Mouse (Mus musculus) midbrain, embryonic 10.5 days (tissue): Measurements from ENCODE around the gene Ccin. TPM values are rescaled to one million over a fixed set of nuclear protein-coding genes. Genes with fewer than 3 reads are reported as not detected.

ENCODE experiments used
- DNase-seq: peaks from one replicate; pipeline ENCODE4 v3.0.0-alpha.2; 2017; ENCODE audit warnings: low spot score
- H3K27ac ChIP-seq: fragments of 300-500 bp; sonication (generic); replicated peaks from 2 replicates; pipeline ENCODE4 v1.5.1; 2016; ENCODE audit warnings: mild to moderate bottlenecking
- H3K27me3 ChIP-seq: fragments of 300-500 bp; sonication (generic); 2 replicates; pipeline ENCODE4 v1.6.1; 2016; ENCODE audit warnings: low read depth, mild to moderate bottlenecking; ENCODE audit not compliant: poor library complexity, severe bottlenecking
- H3K36me3 ChIP-seq: fragments of 300-500 bp; sonication (generic); 2 replicates; pipeline ENCODE4 v1.6.1; 2016; ENCODE audit warnings: mild to moderate bottlenecking, moderate library complexity
- H3K4me1 ChIP-seq: fragments of 300-500 bp; sonication (generic); 2 replicates; pipeline ENCODE4 v1.6.1; 2016
- H3K4me3 ChIP-seq: fragments of 300-500 bp; sonication (generic); 2 replicates; pipeline ENCODE4 v1.5.1; 2016; ENCODE audit warnings: mild to moderate bottlenecking, moderate library complexity
- H3K9me3 ChIP-seq: fragments of 300-500 bp; sonication (generic); replicated peaks from 2 replicates; pipeline ENCODE4 v1.6.1; 2016; ENCODE audit warnings: mild to moderate bottlenecking
- WGBS: fragments of 180-500 bp; shearing (Covaris S2); methylation state at CpG from one replicate; pipeline ENCODE4 v1.1.7; 2016; 5-methylcytosine and 5-hydroxymethylcytosine counted together
- polyA plus RNA-seq: library from polyadenylated mRNA; unstranded; fragments of >200 nt; fragmentation: Nextera tagmentation; extraction: Ambion mirVana; gene quantifications from 2 replicates; pipeline ENCODE4 v1.2.1, GENCODE M21; 2016

Gene Ccin
- polyA plus RNA-seq, 1 experiment from 2014 or later: not detected

DNA sequence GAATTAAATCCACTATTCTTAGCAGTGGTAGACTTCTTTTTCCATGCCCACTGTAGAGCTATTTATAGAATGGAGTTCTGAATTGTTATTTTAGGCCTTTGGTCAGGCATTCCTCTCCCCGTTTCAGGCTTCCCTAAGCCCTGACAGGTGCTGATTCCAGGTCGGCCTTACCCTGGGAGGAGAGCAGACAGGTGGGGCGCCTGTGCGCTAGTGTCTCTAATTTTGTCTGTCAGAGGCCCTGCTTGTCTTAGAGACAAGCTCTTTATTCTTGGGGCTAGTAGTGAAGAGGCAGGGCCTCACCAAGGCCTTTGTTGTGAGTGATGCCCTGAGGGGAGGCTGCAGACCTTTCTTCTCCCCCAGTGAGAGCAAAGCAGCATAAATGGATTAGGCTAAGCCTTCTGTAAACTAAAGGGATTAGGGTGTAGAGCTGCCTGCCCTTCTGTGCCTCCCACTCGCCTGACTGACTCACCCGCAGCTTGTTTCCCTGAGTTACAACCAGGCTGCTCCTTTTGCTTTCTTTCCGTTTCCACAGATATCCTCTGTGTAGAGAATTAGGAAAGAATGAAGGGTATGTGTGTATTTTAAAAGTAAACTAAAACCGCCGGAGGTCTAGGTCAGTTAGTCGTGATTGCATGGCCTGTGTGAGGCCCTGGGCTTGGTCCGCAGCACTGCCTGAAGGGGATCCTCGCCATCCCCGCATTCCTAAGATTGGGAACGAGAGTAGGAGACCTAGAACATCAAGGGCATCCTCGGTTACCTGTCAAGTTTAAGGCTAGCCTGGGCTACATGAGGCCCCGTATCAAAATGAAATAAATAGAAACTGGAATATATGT lies 45.2 kb downstream of the Ccin start:
- WGBS: 19% methylated on average over 16 of the region's 16 CpGs
- DNase-seq: peak; percentile 77
- peaks cover 100% of the 10 kb centered on the region for H3K27me3 ChIP-seq

GRCm38 (mm10) chr4:44029661-44030066 lies 46.4 kb downstream of the Ccin start:
- 93% methylated on average over 15 of the region's 15 CpGs for WGBS
- DNase-seq: no peak
- Histone ChIP-seq H3K4me1 (peaks cover 21% of the 10 kb centered on the region), H3K36me3 (peaks cover 81% of the 10 kb centered on the region), H3K27ac (no peak overlapping the region), H3K9me3 (peaks cover 10% of the 10 kb centered on the region; the same call in 1 of the 2 replicates), H3K4me3 (no peak overlapping the region), H3K27me3 (peaks cover 100% of the 10 kb centered on the region)

More for the DNA sequence above, 45.2 kb downstream of the Ccin start:
- H3K27ac ChIP-seq: no peak overlapping the region
- H3K4me1 ChIP-seq: peaks cover 21% of the 10 kb centered on the region
- peaks cover 10% of the 10 kb centered on the region; the same call in 1 of the 2 replicates for H3K9me3 ChIP-seq
- no peak overlapping the region for H3K4me3 ChIP-seq
- peaks cover 88% of the 10 kb centered on the region for H3K36me3 ChIP-seq

DNA sequence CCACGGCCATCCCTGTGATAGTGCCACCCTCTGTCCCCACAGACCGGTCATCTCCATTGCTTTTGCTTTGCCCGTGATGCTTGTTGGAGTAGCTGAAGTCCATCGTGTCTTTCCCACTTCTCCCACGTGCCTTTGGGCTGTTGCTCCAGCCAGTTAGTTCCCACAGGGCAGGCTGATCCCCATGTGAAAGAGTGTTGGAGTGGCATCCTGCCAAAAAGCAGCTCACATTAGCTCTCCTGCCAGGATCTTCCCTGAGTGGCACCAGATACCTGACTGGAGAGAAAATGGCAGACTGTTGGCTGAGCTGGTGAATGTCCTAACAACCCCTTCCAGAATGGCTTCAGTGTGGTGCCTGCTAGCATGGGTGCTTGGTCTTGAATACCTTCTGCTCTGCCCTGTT lies 48.2 kb downstream of the Ccin start:
- Histone ChIP-seq H3K27ac (no peak overlapping the region), H3K27me3 (peaks cover 100% of the 10 kb centered on the region), H3K4me3 (no peak overlapping the region), H3K9me3 (peaks cover 10% of the 10 kb centered on the region; the same call in 1 of the 2 replicates), H3K36me3 (peaks cover 69% of the 10 kb centered on the region), H3K4me1 (peaks cover 21% of the 10 kb centered on the region)
- DNase-seq: no peak
- 94% methylated on average over 5 of the region's 5 CpGs for WGBS

Other genes starting within 250 kb of the Ccin start
- gene Olfr159, start 212.5 kb upstream of the Ccin start, polyA plus RNA-seq: not detected in 2 replicates
- gene Olfr156, start 159.6 kb upstream of the Ccin start, polyA plus RNA-seq: not detected in 2 replicates
- gene Olfr157, start 143.3 kb upstream of the Ccin start, polyA plus RNA-seq: not detected in 2 replicates
- gene Olfr155, start 131.9 kb upstream of the Ccin start, polyA plus RNA-seq: not detected in 2 replicates
- 8.7 and 10.0 TPM in 2 replicates for gene Reck, start 108.0 kb upstream of the Ccin start, polyA plus RNA-seq
- gene Glipr2, start 26.1 kb upstream of the Ccin start, polyA plus RNA-seq: 69.2 and 82.3 TPM in 2 replicates
- gene Clta, start 21.0 kb downstream of the Ccin start, polyA plus RNA-seq: 187 and 190 TPM in 2 replicates
- 14.5 and 17.6 TPM in 2 replicates for gene Gne, start 100.7 kb downstream of the Ccin start, polyA plus RNA-seq